Mouse (Mus musculus) right cerebral cortex, postnatal 14 days (tissue): ENCODE measurements around the gene Rabgap1l.

Experiments
- DNase-seq: peaks from one replicate; pipeline ENCODE4 v3.0.0; 2022

Rabgap1l gene

DNA sequence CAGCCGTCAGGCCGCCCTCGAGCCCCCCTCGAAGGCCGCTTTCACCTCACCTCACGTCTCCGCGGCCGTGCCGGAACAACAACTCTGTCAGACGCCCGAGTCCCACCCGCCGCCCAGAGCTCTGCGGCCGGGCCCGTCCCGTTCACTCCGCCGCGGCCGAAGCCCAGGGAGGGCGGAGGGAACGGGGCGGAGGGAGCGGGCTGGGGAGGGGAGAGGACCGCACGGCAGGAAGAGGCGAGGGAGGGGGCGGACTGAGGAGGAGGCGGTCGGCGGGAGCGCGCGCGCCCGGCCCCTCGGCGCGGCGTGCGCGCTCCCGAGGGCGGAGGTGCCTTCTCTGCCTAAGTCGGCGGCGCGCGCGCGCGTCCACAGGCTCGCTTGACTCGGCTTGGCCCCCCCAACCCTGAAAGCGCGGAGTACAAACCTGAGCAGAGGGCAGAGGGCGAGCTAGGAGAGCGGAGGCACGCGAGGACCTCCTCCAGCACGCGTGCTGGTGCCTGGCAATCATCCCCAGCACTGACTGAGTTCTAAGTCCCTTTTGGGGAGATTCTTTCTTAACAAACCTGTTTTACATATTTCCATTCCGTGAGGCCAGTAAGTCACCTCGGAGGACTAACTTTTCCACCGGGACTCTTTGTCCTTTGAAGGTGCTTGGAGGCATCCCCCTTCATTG lies at the start of gene Rabgap1l:
TSS of gene Rabgap1l (minus strand) at position 526 of the 670 bp plus-strand sequence.
- peak; percentile 86 for DNase-seq

DNA sequence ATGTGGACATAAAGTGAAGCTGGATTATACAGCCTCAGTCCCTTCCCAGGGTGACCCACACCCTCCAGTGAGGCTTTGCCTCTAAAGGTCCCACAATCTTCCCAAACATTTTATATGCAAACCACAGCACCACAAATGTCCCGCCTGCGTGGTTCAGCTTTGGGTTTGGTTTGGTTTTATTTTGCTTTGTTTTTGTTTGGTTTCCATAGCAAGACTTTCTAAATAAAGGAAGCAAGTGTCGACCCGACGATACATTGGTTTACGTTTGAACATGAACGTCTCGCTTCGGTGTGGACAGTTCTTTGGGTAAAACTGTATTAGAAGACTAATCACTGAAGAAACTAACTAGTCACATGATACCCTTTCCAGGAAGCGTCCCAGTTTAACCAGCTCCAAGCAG lies 49.6 kb upstream of the Rabgap1l start:
- DNase-seq, result no peak

DNA sequence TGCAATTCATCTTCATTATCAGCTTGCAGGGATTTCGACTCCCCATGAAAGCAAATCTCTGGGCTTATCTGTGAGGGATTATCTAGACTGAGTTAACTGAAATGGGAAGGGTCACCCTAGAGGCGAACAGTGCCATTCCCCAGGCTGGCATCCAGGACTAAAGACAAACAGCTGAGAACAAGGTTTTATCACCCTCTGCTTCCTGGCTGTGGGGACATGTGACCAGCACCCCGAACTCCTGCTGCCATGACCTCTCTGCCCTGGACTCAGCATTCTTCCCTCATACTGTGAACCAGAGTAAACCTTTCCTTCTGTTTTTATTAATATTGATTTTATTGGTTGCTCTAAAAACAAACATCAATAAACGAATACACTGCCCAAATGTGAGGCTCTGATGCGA lies 47.6 kb upstream of the Rabgap1l start:
- no peak for DNase-seq

DNA sequence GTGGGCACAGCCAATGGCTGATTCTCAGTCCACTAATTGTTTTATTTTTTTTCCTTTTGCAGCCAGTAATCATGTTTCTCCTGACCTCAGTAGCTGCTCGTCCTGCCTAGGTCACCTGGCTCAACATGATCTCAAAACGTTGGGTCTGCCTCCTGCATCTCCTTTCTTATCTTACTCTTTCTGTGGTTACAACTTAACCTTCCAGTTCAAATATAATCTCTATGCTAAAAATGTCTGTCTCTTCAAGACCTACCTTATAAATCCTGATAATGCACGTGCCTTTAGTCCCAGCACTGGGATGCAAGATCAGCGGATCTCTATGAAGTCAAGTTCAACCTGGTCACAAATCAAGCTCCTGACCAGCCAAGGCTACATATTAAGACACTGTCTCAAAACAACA lies 46.1 kb upstream of the Rabgap1l start:
- no peak for DNase-seq

DNA sequence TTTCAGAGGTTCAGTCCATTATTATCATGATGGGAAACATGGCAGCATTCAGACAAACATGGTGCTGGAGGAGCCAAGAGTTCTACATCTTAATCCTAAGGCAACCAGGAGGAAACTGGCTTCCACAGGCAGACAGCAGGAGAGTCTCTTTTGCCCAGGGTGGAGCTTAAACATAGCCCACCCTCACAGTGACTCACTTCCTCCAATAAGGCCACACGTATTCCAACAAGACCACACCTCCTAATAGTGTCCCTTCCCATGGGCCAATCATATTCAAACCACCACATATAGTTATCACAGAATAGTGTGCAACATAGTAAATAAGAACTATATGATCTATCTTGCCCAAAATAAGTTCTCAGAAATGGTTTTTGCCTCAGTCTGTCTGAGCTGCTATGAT lies 41.4 kb upstream of the Rabgap1l start:
- no peak for DNase-seq

DNA sequence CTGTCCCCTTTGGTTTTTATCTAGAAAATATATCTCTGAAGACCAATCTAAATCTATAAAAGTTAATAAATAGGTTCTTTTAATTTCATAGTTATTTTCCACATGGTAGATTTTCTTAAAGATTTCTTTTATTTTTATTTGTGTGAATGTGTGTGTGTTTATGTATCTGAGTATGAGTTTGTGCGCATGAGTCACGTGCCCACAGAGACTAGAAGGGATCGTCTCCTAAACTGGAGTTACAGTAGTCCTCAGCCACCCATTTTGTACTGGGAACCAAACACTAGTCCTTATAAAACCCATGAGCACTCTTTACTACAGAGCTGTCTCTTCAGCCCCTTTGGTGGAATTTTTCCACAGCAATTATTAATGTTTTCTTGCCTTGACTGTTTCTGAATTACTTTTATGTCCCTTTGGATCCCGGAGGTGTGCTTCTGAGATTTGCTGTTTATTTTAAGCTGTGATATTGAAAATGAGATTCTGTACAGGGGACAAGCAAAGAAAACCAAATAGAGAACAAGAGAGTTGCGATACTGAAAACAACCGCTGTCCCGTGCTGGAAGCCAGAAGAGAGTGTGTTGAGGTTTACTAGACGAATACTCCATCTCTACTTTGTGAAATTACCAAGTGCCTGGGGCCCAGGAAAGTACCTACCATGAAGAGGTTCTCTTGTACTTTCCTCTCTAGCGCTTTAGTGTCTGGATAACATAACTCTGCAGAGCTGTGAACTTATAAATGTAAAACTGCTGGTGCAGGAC lies 39.4 kb upstream of the Rabgap1l start:
- no peak for DNase-seq

DNA sequence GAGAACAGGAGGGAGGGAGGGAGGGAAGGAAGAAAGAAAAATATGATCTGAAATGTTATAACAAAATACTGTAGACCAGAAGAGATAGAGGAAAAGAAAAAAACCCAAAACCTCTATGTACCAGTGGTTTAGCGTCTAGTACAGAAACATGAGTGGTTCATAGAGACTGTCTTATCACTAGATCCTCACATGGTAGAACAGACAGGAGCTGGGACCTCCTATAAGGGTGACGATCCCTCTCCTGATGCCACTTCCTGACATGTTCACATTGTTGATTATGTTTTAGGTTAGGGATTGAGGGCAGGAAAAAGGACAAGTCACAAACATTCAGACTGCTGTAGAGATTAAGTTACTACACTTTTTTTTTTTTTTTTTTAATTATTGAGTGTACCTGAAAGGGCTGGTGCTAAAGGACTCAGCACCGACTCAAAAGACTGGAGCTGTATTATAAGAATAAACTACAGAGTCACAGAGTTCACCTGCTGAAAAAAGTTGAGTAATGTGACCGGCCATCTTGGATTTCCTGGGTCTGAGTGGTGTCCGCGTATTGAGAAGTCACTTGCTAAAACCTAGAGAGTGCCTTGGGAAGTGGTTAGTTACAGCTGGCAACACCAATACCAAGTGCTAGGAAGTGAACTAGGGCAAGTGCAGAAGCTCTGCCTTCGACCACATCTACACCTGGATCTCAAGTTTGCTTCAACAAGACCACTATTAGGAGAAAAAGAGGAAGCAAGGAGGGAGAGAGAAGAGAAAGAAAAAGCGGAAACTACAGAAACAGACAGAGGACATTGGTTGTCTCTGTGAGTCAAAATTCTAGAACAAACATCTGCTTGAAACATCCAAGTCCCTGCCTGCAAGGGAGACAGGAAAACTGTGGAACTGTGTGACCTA lies 37.8 kb upstream of the Rabgap1l start:
- no peak for DNase-seq

DNA sequence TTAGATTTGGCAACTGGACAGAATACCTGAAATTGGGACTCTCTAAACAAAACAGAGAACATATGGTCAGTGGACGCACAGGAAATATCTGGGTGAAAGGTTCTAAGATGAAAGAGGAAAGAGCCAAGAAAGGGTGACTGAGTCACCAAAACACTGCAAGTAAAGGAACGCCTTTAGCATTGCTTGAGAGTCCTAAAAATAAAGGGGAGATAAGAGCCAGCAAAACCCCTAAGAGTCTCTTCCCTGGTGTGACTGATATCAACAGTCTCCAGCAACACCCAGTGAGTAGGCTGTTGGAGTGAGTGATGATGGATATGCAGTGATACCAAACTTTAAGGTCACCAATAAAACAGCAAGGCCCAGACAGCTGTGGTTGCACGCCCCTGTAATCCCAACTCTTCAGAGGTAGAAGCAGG lies 32.4 kb upstream of the Rabgap1l start:
- no peak for DNase-seq

DNA sequence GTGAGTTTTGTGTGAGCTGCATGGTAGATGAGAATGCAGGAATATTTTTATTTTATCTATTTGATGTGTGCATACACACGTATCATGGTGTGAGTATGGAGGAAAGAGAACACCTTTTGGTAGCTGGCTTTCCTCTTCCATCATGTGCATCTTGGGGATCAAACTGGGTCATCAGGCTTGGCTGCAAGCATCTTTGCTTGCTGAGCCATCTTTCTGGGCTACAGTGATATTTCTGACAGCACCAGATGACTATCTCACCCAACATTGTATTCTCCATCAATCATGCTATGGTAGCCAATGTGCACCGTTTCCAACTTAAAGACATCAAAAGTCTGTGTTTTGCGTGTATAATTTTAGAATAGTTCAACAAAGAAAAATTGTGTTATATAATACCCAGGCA lies 30.6 kb upstream of the Rabgap1l start:
- no peak for DNase-seq

DNA sequence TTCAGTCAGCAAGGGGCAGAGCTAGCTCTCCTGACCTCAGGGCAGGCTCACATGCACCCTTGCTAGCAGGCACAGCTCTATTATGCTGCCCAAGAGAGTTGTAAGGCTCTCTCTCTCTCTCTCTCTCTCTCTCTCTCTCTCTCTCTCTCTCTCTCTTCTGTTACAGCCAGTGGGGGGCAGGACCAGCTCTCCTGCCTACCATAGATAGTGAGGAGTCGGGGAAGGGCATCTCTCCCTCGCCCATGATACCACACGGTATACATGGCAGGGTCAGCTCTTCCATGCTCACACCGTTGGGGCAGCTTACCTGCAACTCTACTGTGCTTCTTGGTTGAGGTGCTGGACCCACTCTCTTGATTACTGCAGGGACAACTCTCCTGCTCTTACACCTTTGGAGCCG lies 21.2 kb upstream of the Rabgap1l start:
- no peak for DNase-seq

DNA sequence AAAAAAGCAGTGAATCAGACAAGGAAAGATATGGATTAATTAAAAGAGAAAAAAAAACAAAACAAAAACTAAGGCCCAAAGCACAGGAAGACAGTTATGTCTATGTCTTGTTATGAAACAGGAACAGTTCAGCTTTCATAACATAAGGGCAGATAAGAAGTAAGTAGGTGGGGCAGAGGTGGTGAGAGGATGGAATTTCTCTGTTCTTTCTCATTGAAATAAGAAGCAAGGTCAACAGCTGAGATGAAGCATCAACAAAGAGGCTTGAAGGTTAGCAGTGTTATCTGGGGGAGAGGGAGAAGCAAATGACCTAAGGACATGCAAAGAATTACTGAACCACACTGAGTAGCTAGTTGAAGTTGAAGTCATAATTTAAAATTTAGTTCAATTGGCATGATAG lies 19.4 kb upstream of the Rabgap1l start:
- DNase-seq, result no peak

DNA sequence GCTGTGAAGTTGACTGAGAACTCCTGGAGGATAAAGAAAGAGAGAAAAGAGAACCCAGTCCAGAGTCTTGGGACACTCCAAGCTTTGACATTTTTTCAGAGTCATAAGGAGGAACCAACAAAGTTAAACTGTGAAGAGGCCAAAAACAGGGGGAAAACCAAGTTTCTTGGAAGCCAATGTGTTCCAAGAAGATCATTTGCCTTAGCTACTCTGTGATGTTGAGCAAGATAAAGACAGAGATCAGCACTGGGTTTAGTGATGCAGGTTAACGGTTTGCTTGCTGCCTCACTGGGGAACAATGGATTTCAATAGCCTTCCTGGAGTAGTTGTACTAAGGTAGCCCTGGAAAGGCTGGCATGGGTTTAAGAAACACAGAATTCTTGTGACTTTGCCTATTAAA lies 18.9 kb upstream of the Rabgap1l start:
- DNase-seq, result no peak

DNA sequence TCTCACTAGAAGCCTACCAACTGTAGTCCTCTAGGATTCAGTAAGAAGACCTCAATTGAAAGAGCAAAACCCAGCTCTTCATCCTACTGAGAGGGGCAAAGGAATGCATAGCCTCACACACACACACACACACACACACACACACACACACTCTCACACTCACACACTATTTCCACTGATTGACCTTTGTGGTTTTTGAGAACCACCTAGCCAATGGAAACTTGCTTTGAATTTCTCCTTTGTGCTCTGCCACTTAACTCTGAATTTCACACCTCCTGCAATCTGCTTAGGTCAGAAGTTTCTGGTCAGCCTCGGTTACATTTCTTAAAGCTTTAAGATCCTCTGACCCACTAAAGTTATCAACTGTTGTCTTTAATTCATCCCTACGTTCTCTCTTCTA lies 12.3 kb upstream of the Rabgap1l start:
- DNase-seq, result no peak

DNA sequence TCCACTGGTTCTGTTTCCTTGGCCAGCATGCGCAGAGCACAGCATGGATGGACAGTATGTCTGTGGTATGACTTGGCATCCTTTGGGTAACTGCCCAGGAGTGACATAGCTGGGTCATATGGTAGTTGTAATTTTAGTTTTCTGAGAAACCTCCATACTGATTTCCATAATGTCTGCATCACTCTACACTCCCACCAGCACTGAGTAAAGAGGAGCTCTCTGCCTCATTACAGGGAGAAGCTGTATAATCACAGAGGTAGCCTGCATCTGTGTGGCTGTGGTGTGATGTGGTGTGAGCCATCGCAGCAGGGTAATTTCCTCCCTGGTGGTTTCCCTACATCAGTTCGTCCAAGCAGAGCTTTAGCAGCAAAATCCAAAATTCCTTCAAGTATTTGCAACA lies 7.0 kb upstream of the Rabgap1l start:
- DNase-seq, result no peak

DNA sequence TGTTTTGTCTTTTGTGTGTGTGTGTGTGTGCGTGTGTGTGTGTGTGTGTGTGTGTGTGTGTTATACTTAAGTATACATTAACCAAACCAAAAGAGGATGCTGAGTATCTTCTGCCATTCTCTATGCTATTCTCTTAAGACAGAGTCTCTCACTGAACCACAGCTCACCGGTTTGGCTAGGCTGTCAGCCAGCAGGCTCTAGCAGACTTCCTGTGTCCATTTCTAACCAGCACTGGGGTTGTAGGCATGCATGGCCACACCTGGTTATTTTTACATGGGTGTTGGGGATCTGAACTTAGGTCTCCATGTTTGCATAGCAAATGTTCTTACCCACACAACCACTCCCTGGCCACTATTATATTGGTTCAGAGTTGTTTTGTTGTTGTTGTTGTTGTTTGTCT lies 2.0 kb upstream of the Rabgap1l start:
- no peak for DNase-seq

DNA sequence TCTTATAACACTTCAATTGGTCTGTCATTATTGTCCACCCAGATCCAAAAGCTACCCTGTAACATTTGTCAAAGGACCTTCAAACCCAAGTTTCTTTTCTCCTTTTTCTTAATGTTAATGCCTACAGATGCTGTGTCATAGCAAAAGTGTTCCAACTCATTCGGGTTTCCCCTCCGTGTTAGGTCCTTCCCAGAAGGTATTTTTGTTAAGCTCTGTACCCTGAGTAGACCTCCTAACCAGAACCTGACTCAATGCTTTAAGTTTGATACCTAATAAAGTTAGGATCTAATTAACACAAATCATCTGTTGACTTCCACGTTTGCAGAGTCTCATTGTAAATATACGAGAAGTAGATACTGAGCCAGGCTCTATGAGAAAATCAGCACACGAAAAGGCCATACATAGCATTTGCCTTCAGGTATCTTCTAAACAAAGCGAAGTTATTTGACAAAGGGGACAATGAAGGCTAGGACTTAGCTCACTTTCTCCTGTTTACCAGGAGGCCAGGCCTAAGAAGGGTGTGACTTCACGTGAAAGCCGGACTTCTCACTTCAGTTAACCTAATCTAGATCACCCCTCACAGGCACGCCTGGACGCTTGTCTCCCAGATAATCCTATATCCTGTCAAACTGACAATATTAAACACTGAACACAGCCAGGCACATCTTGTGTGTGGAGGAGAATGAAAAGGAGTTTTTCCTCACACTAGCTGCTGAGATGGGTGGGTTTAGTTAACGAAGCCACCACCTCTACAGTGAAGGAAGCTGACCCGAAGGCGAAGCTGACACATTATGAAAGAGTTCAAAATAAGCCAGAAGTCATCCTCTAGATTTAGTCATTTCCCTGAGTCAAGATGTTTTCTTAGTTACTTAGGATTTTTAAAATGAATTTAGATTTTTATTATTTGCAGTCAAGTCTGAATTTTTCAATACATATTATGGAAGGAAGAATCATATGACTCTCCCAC lies 1.1 kb upstream of the Rabgap1l start:
- DNase-seq, result no peak

DNA sequence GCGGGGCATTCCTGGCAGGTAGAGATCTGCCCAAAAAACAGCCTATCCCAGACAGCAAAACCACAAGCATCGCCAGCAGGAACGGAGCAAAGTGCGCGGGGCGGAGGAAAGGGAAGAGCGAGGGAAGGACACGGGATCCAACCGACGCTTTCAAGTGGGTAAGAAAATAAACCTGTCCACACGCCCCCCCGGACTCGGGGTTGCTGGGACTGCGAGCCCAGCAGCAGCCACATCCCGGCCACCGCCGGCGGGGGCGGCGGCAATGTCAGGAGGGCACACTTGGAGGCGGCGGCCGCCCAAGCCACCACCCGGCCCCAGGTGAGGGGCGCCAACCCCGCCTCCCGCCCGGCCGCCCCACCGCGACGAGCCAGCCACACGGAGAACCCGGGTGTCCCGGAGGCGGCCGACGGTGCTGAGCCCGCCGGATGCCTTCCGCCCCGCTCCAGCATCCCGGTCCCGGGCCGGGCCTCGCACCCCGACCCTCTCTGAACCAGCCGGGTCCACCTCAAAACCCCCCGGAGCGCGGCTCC lies 790 bp downstream of the Rabgap1l start:
- DNase-seq, result peak; percentile 31

DNA sequence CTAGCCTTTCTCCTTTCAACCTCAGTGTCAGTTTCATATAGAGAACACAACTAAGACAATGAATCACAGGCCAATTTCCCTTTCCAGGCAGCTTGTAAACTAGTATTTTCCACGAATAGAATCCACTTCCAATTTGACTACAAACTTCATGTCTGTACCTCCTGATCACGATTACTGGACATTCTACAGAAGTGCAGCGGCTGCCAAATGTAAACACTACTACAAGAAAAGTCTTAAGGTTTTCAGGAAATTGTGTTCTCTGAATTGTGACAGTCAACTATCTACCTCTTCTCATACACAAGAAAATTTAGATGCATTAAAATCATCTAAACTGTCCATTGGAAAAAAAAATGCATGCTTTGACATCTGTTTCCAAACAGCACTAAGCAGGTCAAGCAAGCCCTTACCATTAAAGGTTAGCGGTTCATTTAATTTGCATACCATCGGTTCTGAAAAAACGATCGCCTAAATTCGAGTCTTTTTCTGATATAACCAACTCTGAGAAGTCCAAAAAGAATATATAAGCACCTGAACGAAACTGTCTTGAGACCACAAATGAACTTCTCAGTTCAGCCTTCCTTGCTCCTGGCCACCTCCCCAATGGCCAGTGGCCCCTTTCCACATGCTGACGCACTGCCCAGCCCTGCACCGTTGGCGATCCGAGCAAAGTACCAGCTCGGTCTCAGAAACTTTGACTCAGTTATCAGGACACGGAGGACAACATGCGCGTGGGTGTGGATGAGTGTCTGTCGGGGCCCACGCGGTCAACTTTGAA lies 1.4 kb downstream of the Rabgap1l start:
- DNase-seq, result peak; percentile 4

DNA sequence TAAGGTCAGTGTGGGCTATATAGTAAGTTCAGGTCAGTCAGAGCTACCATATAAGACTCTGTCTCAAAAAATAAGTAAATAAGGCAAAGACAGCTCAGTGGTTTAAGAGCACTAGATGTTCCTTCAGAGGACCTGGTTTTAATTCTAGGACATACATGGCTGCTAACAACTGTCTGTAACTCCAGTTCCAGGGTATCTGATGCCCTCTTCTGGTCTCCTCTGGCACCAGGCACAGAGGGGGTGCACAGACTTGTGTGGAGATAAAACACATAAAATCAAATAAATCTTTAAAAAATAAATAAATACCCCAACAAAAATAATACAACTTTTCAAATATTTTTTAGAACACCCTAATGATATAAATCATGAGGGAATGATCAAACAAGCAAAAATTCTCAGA lies 2.4 kb downstream of the Rabgap1l start:
- no peak for DNase-seq

DNA sequence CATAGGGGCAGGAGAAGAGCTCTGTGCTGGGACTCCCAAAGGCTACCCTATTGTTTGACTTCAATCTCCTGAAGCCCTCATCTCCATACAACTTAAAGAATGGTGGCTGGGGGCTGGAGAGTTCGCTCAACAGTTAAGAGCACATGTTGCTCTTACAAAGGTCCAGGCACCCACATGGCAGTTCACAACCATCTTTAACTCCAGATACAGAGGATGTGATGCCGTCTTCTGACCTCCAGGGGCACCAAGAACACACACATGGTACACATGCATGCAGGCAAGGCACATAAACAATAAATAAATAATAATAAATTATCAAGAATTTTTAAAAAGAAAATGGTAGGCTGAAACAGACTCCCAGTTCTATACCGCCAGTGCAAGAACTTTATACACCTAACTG lies 3.1 kb downstream of the Rabgap1l start:
- DNase-seq, result no peak

DNA sequence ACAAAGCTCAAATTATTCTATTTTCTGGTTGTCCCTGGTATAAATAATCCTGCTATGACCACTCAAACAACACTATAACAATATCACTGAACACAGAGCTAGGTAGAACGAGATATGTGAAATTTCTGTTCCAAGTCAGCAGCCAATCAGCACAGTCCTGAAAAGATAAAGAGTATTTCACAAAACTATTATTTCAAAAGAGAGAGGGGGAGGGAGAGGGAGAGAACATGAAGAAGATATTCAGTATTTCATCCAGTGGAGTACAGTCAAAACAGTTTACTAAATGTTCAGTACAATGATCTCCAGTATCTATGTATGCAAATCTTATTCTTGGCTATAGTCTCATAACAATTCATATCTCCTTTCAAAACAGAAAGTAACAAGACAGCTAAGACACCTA lies 5.1 kb downstream of the Rabgap1l start:
- DNase-seq, result no peak
